Mouse (Mus musculus): ENCODE results near the gene Dpagt1.
"Not testable (repeated sequence)": the region's sequence is repeated elsewhere in the genome, so short reads cannot be mapped to it uniquely, and the experiment has no call there.

Gene Dpagt1

DNA sequence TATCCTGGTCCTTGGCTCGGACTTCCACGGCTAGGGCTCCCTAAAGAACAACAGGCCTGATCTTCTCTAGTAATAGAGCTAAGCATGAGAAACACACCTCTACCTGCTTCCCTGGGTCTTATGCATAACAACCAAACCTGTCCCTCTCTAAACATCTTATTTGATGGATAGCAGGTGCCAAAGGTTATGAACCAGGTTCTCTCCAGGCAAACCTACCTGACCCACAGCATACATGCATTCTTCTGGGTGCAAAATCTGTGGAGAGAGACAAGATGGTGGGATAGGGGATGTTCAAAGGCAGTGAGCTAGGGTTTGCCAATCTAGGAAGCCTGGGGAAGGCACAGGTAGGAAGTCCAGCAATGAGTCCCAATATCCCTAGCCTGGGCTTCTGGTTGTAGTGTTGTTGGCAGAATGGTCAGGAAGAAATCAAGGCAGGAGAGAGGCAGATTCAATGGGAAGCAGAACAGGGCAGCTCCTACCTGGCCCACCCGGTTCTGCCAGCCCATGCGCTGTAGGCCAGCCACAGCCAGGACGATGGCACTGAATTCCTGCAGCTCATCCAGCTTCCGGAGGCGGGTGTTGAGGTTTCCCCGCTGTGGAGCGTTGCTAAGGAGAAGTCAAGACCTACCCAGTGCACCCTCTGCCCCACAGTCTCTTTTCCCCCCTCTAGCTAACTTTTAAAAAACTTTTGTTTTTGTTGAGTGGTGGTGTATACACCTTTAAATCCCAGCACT lies 11.8 kb downstream of the Dpagt1 start:
- DNase-seq (ENCODE audit: low spot score) = no peak

DNA sequence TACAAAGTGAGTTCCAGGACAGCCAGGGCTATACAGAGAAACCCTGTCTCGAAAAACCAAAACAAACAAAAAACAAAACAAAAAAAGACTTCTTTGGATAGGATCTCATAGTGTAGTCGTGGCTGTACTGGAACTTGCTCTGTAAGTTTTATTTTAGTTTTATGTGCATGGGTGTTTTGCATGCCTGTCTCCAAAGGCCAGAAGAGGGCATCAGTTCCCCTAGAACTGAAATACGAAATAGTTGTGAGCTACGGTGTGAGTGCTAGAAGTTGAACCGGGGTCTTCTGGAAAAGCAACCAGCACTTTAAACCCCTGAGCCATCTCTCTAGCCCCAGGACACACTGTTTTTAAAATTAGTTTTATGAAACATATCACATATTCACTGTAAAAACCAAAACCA lies 12.8 kb downstream of the Dpagt1 start:
- no peak for DNase-seq (ENCODE audit: low spot score)

DNA sequence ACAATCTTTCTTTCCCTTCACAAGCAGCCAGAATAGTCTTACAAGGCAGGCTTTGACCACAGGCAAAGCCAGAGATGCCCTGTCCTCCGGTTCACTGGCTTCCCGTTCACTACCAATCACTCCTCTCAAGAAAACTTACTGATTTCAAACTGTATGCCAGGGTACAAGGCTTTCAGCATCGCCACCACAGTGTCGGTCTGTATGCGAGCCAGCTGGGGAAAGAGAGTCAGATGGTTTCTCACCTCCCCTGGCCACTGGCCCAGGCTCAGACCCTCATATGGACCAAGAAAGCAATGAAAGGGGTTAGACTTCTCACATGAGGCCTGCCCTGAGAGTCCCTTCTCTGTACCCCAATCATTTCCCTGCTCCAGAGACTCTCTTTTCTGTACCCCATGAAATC lies 15.7 kb downstream of the Dpagt1 start:
- DNase-seq (ENCODE audit: low spot score) = no peak

DNA sequence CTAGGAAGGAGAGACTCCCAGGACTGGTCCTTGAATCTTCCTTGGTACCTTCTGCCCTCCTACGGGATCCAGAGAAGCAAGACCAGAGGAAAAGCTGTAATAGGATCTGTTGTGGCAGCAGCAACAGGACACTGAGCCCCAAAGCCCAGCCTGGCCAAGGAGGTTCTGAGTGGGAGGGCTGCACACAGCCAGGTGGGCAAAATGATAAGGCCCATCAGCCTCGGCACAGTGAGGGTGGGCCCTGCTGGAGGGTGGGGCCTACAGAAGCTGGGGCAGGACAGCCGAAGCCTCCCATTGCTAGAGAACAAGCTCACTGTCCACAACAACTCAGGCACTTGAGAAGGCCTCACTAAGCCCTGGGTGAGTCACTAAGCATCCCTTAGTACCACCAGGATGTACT lies 16.4 kb downstream of the Dpagt1 start:
- peak; percentile 77 for DNase-seq (ENCODE audit: low spot score)

DNA sequence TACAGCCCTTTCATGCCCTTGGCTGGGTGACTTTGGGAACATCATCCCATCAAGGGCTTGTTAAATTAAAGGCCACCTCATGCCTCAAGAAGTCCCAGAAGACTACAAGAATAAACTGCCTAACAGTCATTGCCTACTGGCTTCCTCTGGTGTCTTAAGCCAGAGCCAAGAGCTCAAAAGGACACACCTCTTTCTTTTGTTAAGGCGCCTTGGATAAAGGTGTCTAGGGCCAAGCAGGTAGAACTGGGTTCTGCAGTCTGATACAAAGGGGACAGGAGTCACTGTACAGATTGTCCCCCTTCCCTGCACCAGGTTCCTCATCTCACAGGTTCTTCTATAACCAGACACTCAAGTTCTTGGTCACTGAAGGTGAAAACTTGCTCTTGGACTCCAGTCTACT lies 16.8 kb downstream of the Dpagt1 start:
- no peak for DNase-seq (ENCODE audit: low spot score)

DNA sequence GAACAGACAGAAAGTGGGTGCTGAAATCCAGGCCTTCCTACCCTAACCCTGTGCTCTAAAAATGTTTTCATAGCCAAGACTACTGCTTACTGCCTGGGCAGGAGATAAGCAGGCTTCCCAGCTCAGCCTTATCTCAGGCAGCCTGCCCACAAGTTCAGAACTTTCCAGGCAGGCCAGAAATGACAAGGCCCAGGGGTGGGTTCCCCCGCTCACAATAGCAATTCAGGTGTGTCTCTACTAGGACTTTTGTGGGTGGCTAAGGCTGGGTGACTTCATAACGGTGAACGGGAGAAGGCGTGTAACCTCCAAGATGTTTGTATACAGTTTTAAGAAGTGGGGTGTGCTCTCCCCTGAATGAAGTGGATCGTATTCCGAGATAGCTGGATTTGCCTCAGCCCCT lies 17.5 kb downstream of the Dpagt1 start:
- DNase-seq (ENCODE audit: low spot score) = peak; percentile 71

DNA sequence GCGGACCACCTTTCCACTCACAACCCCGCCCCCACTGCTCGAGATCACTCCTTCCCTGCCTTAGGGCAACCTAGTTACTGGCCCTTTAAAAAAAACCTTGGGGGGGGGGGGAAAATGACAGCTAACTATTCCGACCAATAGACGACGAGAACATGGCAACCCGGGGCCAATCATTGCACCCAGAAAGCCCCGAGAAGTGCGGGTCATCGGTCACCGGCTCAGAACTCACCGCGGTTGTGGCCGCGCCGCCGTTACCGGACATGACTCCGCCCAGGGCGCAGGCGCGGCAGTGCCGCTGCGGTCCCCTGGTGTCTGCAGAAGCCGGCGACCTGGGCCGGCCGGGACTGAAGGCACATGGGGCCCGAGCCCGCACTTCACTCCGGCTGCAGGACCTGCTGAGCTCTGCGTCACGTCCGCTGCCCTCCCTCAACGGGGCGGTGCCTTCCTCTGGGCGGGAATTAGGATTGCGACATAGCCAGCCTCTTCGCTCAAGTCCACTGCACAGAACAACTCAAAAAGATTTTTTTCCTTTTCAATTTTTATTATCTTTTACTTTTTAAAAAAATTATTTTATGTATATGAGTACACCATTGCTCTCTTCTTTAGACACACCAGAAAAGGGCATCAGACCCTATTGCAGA lies 18.1 kb downstream of the Dpagt1 start, which contains the start of gene Hmbs:
Gene Hmbs, minus strand, starts transcription at position 448 of the 641 bp plus-strand sequence.
- peak; percentile 93 for DNase-seq (ENCODE audit: low spot score)

DNA sequence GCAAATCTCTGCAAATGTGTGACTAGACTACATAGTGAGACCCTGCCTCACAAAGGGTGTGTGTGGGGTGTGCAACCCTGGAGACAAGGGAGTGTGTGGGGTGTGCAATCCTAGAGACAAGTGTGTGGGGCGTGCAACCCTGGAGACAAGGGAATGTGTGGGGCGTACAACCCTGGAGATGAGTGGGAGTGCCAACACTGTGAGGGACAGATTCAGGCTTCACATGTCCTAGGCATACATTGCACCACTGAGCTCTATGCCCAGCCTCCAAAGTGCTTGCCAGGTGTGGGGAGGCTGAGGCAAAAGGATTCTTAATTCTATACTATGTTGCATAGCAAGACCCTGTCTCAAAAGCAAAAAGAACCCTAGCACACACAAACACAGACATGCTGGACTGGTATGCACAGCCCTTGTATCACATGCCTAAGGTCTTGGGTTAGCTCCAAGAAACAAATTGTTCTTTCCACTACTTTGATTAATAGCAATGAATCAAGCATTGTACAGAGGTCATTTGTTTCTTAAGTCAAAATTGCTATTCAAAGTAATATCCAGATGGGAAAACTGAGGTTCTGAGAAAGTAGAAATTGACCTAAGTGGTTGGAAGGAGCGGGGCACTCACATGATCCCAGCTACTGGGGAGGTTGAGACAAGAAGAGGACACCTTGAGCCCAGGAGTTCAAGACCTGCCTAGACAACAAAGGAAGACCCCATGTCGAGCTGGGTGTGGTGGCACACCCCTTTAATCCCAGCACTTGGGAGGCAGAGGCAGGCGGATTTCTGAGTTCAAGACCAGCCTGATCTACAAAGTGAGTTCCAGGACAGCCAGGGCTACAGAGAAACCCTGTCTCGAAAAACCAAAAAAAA lies 20.0 kb downstream of the Dpagt1 start:
- no peak for DNase-seq (ENCODE audit: low spot score)

DNA sequence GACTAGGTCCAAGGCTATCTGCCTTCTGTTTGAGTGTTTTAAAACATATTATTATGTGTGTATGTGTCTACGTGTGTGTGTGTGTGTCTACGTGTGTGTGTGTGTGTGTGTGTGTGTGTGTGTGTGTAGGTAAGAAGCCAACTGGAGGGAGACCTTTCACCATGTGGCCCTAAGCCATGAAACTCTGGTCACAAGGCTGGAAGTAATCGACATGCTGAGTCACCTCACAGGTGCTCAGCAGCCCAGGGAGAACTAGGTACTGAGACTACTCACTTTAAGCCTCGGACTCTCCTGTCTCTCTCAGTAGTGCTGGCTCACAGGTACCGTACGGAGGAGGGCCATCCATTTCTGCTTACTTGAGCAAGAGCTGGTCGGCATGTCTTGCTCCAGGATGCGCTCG lies 21.3 kb downstream of the Dpagt1 start:
- DNase-seq (ENCODE audit: low spot score) = no peak

DNA sequence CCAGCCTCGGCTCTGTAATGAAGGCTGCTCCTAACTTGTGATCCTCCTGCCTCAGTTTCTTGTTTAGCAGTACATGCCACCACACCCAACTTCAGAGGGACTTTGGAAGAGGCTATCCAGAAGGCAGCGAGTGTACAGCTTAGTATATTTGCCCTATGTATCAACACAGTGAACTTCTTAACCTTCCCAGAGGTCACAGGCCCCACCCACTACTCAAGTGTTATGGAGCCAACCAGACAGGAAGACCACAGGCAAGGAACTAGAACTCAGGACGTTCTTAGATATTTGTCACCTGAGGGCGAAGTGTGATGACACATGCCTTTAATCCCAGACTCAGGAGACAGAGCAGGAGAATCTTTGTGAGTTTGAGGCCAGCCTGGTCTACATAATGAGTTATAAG lies 21.8 kb downstream of the Dpagt1 start:
- no peak for DNase-seq (ENCODE audit: low spot score)

DNA sequence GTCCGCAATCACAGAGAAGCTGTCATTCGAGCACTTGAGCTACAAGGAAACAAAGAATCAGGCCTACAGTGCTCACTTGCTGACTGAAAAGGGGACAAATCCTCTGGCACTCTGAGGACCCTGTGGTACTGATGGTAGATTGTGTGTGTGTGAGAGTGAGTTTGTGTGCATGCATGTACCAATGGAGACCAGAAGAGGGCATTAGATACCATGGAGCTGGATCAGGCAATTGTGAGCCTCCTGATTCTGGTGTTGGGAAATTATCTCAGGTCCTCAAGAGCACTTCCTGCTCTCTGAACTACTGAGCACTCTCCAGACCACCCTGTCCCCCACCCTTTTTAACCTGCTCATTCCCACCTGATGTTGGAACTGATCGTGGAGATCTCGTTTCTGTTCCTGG lies 22.7 kb downstream of the Dpagt1 start:
- no peak for DNase-seq (ENCODE audit: low spot score)

DNA sequence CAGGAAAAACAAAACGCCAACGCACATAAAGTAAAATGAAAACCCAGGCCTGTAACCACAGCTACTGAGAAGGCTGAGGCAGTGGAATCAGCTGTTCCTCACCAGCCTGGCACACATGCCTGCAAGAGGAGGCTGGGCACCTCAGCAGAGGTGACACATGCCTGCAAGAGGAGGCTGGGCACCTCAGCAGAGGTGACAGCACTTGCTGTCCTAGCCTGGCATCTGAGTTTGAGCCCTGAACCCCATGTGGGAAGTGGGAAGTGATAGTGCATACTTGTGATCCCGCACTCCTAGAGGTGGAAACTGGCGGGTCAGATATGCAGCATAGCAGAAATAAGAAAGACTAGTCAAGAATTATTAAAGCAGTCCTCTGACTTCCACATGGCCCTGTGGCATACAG lies 25.6 kb downstream of the Dpagt1 start:
- no peak for DNase-seq (ENCODE audit: low spot score)

DNA sequence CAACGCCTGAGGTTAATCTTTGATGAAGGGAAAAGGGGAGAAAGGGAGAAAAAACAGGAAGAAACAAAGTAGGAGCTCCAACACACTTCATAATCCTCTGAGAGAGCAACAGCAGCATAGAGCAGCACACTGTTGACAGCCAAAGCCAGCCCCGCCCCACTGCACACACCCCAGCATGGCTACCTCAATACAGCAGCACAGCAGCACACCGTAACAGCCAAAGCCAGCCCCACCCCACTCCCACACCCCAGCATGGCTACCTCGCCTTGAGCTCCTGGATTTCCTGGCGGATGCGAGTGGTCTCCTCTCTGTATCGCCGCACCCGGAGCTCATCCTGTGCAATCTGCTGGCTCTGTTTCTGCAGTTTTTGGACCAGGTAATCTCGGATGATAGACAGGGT lies 26.5 kb downstream of the Dpagt1 start:
- no peak for DNase-seq (ENCODE audit: low spot score)

DNA sequence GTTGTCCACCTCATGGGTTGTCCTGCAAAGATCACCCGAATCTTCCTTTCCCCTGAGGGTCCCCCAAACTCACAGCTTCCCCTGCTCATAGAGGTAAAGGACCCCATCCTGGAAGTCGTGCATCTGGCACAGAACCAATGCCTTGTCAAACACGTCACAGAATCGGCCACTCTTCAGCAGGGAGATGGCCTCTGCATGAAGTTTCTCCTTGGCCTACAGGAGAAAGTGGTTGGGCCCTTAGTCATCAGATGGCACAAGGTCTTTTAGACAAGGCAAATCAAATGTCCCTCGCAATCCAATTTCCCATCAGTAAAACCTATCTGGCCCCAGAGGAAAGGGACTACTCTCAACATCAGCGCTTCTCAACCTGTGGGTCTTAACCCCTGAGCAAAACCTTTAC lies 27.3 kb downstream of the Dpagt1 start:
- DNase-seq (ENCODE audit: low spot score) = no peak

DNA sequence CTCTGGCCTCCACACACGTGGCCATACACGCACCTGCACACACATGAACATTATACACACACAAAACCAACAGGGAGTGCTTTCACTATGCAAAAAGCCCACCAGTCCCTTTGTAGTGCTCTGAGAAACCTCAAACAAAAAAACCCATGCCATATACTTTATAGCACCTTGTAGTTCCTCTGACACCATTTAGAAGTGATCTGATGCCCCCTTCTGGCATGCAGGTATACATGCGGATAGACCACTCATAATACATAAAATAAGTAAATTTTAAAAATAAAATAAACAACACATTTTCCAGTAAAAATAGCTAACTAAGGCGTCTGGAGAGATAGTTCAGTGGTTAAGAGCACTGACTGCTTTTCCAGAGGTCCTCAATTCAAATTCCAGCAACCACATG lies 31.4 kb downstream of the Dpagt1 start:
- DNase-seq (ENCODE audit: low spot score) = no peak

DNA sequence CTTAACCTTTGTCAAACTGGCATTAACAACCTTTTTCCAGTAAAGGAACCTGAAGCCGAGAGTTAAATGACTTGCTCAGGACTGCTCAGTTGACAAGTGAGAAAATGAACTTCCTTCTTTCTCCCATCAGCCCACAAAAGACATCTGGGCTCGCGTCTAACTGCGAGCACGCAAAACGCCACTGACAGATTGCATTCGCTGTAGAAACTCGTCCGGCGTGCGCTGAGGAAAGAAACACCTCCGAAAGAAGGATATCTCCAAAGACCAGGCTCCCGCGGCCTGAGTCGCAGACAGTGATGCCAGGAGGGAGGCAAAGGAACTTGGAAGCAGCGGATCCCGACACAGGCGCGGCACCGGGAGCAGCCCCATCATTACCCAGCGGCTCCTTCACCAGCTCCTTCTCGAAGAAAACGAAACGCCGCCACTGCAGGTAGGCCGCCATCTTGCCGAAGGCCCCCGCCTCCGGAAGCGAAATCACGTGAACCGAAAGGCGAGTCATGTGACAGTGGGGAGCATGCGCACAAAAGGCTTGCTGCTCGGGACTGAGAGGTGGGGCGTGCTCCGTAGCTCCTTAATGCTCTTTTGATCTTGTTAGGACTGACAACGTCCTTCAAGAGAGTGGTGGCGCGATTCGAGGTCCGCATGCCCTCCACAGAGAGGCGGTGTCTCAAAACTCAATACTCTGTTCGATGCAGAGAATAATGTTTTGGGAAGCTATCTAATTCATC lies 35.5 kb downstream of the Dpagt1 start, which contains the start of gene Vps11:
Gene Vps11, minus strand, starts transcription at position 481 of the 728 bp plus-strand sequence.
- DNase-seq (ENCODE audit: low spot score) = peak; percentile 90

DNA sequence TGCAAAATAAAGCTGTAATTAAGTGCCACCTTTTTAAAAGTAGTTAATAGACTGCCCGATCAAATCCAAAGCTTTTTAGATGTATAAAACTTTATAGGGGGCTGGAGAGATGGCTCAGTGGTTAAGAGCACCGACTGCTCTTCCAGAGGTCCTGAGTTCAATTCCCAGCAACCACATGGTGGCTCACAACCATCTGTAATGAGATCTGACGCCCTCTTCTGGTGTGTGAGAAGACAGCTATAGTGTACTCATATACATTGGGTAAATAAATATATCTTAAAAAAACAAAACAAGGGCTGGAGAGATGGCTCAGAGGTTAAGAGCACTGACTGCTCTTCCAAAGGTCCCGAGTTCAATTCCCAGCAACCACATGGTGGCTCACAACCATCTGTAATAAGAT lies 36.1 kb downstream of the Dpagt1 start:
- not testable (repeated sequence) for DNase-seq (ENCODE audit: low spot score)

DNA sequence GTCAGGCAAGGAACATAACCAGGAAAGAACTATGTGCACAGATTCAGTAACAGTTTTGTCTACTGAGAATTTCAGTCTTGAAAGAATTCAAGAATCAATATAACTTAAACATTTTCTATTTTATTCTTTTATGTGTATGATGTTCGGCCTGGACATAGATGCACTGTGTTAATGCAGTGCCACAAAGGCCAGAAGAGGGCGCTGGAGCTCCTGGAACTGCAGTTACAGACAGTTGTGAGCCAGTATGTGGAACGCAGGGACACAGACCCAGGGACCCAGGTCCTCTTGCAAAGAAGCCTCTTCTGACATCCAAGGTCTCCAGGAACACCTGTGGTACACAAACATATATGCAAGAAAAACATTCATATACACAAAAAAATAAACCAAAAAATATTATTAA lies 38.7 kb downstream of the Dpagt1 start:
- no peak for DNase-seq (ENCODE audit: low spot score)

DNA sequence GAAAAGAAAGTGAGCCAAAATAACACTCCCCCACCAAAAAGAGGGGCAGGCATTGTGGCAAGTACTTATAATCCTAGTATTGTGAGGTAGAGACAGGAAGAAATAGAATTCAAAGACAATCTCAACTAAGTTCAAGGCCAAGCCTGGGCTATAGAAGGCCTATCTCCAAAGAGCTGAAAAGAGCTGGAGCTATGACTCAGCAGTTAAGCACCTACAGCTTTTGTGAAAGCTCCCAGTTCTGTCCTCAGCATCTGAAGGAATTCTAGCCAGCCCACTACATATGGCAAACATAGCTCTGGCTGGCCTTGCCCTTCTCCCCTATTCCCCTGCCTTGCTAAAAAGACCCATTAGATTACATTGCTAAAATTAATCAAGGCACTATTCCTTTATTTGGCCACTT lies 47.6 kb downstream of the Dpagt1 start:
- no peak for DNase-seq (ENCODE audit: low spot score)

DNA sequence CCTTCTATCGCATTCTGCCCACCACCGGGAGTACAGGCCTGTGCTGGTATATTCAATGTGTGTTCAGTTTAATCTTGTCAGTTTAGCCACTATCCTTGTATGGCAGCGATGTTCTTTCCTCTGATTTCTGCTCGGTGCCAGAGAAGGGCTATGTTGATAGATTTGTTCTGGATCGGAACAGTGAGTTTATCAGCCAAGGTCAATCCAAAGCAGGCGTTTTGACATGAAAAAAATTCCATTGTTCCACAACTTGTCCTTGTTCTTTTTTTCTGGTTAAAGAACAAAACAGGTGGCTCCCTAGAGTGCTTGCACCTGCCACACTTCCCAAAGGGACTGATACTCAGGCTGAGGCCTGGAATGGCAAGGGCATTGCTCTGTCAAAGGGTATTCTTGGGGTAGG lies 50.3 kb downstream of the Dpagt1 start:
- no peak for DNase-seq (ENCODE audit: low spot score)

DNA sequence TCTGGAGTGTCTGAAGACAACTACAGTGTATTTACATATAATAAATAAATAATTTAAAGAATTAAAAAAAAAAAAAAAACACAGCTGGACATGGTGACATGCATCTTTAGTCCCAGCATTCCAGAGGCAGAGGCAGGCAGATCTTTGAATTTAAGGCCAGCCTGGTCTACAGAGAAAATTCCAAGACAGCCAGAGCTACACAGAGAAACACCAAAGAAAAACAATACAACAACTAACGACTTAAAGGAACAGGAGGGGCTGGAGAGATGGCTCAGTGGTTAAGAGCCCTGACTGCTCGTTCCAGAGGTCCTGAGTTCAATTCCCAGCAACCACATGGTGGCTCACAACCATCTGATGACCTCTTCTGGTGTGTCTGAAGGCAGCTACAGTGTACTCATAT lies 51.5 kb downstream of the Dpagt1 start:
- not testable (repeated sequence) for DNase-seq (ENCODE audit: low spot score)

DNA sequence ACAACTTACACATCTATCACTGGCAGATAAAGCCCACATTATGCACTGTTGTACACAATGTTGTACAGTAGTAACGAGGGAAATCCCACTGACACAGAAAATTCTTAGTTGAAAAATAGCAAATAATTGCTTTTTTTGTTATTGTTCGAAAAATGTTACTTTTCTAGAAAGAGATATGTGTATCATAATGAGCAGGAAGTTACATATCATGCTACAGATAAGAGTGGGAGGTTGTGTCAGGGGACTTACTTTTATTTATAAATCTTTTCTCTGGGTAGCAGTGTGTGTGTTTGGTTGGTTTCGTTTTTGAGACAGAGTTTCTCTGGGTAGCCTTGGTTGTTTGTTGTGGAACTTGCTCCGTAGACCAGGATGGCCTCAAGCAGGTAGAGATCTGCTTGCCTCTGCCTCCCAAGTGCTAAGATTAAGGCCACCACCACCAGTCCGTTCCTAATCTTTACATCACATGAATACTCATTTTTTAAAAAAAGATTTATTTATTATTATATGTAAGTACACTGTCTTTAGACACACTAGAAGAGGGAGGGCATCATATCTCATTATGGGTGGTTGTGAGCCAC lies 52.4 kb downstream of the Dpagt1 start:
- no peak for DNase-seq (ENCODE audit: low spot score)
